Mouse (Mus musculus) spleen, embryonic (tissue): ENCODE data around the gene Plxna2.

Experiments
- CTCF ChIA-PET: fragments of 350-600 bp; sonication (Branson Sonifier 250); formaldehyde crosslinking; loops from one replicate; lab custom pipeline; 2022; lab: Charles Lee

The Plxna2 gene

GRCm38 (mm10) chr1:194815547-194815946, 197.5 kb downstream of the Plxna2 start:
- CTCF ChIA-PET = no interaction called here

- CTCF ChIA-PET = no interaction called here
These were observed 198.9 kb downstream of the Plxna2 start for GRCm38 (mm10) chr1:194816913-194817312.

DNA sequence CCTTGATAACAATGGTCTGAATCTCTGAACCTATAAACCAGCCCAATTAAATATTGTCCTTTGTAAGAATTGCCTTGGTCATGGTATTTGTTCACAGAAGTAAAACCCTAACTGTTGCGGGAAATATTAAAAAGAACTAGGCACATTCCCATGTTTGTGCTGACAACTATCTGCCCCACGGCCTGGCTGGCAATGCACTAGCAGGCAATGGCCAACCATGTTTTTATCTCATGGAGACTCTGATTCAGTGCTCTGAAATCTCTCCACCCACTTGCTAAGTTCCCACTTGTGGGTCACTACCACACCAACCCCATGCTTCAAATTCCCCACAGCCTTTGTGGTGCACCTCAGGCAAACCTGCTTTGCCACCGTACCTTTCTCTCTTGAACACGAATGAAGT, 202.9 kb downstream of the Plxna2 start:
- CTCF ChIA-PET = no interaction called here

GRCm38 (mm10) chr1:194821721-194822120, 203.7 kb downstream of the Plxna2 start:
- CTCF ChIA-PET = no interaction called here

- CTCF ChIA-PET = no interaction called here
These were observed 210.3 kb downstream of the Plxna2 start for GRCm38 (mm10) chr1:194828316-194828715.

GRCm38 (mm10) chr1:194835238-194835637, 217.2 kb downstream of the Plxna2 start:
- CTCF ChIA-PET = no interaction called here

DNA sequence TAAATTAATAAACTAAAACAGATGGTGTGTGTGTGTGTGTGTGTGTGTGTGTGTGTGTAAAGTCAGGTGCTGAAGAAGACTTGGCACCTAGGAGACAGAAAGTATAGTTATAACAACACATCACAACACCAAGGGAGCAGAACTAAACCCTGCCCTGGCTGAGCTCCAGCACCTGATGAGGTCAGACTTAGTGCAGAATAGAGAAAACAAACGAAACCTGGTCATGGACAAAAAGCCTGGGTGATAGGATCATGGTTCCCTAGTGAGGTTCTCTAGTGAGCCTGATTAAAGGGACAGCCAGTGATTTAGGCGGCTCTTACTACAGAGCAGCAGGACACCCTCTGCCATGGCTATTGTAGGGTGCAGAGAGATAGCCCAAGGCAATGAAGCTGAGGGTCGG, 218.2 kb downstream of the Plxna2 start:
- CTCF ChIA-PET = no interaction called here

GRCm38 (mm10) chr1:194836671-194837070, 218.7 kb downstream of the Plxna2 start:
- CTCF ChIA-PET = no interaction called here

- CTCF ChIA-PET = no interaction called here
These were observed 221.4 kb downstream of the Plxna2 start for GRCm38 (mm10) chr1:194839230-194839910.

DNA sequence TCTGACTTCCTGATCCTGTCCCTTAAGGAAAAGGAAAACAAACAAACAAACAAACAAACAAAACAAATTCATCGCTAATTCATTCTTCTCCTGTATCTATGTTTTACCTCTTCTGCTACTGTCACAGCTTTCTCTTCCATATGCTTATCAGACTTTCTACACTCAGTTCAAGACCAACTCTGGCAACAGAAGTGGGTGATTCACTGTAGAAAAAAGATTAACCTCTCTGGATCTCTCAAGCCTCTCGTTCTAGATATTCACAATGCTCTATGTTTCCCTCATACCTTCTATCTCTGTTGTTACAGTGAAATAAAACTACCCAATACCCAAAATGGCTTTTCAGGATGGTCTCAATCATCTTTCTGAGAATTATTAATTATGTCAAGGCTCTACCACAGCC, 225.0 kb downstream of the Plxna2 start:
- CTCF ChIA-PET = no interaction called here

- CTCF ChIA-PET = no interaction called here
These were observed 229.0 kb downstream of the Plxna2 start for GRCm38 (mm10) chr1:194847014-194847413.

DNA sequence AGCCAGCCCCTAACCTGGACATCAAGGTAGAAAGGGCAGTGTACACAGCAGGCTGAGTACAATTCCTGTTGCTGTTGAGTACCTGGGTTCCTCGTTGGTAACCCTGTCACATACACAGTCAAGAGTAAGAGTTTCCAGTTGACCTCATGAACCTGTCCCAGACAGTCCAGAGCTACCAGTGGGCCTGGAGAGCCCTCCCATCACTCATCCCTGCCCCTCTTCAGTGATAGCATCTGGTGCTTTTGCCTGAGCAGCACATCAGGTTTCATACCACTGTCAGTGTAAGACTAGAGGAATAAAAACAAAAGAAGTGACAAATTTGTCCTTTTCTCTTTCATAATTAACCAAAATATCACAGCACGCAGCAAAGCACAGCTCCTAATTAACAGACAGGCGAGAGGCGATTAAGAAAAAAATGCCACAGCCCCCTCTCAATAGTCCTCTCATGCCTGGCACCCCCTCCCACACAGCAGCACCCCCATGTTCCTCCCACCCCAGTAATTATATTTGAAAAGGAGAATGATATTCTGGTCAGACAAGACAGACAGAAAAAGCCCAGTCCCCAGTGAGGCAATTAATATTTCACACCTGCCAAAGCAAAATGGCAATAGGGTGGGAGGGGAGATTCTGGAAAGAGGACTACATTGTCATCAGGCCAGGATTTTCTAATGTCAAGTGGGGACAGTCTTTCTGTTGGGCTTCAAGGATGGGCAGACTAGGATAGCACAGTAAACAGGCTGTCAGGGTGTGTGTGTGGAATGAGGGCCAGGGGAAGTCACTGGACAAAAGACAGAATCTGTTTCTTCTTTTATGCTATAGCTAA, 233.4 kb downstream of the Plxna2 start:
- CTCF ChIA-PET = no interaction called here

DNA sequence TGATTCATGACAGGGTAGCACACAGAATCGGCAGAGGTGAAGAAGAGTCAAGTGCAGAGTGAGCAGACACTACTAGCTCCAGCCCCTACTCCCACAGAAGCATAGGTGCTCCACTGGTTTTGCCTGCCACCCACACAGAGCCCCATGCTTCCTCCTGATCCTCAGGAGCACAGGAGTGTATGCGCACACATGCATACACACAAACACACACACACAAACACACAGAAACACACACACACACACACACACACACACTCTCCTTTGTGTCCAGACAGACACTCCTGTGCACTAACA, 234.0 kb downstream of the Plxna2 start:
- CTCF ChIA-PET = no interaction called here
